Mouse (Mus musculus) megakaryocyte progenitor cell, adult 5-6 weeks (primary cell): ENCODE results near the gene Eif1. TPM values are rescaled to one million over a fixed set of nuclear protein-coding genes. Genes with fewer than 3 reads are reported as not detected.

Source experiments
- ATAC-seq: replicated peaks from 2 replicates; pipeline ENCODE4 v1.8.0; 2016; ENCODE audit warnings: mild to moderate bottlenecking, moderate TSS enrichment, inconsistent platforms; ENCODE audit not compliant: poor library complexity
- total RNA-seq, 2 experiments: library from RNA; stranded (forward) in 1 of 2; stranded (reverse) in 1 of 2; fragments of 157-497, 149-512 nt in 1 of 2; fragments of 200-1000 nt in 1 of 2; gene quantifications; 2 replicates each; pipeline versions ENCODE4 v1.2.3 to v1.2.4; 2015 to 2017

Eif1 gene
- total RNA-seq, 2 experiments from 2014 or later: 142 to 1,262 TPM

DNA sequence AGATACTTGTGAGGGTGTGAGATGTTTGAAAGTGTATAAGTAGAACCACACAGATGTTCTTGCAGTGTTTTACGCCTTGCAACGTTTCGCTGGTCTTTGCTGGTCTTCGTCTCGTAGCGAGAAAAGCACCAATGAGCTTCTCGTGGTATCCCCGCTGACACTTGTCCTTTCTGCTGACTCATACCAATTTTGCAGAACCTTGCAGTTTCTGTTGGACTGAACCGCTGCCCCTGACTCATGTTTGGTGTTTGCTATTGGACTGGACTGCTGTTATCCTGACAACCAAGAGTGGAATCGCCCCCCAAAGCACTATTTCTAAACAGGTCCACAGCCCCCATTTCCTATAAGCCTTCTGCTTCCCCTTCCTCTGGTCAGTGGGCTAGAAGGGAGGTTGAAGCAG lies 24.6 kb downstream of the Eif1 start:
- 0 out of 2 replicates have a peak, but pooled peaks have one; percentile 26 for ATAC-seq

DNA sequence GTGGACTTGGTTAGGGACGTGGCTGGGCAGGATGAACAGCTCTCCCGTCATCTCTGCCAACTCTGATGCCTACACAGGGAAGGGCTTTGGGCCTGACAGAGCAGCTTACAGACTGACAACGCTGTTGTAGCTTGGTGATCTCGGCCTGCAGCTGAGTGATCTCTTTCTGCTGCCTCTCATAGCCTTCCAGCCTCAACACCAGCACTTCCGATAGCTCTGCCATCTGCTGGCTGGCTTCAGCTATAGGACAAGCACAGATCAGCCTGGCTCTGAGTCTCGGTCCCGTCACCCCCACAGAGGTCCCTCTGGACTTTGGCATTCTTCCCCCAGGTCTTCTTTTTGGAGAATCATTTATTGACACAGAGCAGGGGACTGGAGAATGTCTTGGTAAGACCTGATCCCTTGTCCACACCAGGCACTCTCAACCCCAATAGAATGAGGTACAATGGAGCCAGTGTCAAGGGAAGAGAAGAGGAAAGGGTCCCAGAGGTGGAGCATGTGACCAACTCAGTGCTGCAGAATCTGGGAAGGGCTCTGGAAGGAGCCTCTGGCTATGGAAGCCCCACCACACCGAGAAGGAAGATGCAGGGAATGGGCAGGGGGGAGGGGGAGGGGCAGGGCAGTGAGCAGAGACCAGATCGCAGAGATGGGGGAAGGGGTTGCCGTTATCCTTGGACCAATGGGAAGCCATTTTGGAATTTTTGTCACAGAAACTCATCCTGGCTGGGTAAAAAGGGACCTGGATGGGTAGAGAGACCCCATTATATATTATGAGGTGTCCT lies 32.6 kb downstream of the Eif1 start:
- peak; percentile 58 for ATAC-seq

DNA sequence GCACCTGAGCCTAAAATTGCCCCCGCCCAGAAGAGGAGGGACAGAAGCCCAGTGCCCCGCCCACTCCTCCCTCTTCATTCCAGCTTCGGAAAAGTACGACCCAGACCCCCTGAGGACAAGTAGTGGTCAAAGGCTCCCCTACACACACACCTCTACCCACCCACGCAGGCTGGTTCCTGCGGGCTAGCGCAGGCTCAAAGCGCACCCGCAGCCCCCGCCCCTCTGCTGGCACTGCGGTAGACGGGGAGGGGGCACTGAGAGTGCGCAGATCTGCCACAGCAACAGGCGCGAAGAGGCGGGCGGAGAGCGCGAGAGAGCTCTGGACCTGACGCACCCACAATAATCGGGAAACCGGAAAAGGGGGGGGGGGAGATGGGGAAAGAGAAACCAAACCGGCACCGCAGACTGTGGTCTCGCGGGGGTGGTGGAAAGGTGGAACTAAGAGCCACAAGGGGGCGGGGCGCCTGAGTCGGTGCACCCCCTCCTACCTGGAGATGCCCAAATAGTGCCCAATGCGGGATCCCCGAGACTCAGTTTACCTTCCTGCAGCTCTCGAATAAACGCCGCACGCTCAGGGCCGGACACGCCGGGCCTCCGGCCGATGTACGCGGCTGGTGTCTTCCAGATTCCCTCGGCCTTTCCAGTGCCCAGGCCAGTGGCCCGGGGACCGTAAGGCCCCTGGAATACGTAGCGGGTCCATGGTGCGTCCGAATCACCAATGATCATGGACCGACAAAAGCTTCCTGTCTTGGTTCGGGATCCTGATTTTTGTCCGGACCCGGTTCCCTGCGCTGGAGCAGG lies 35.7 kb downstream of the Eif1 start:
- peak; percentile 53 for ATAC-seq

DNA sequence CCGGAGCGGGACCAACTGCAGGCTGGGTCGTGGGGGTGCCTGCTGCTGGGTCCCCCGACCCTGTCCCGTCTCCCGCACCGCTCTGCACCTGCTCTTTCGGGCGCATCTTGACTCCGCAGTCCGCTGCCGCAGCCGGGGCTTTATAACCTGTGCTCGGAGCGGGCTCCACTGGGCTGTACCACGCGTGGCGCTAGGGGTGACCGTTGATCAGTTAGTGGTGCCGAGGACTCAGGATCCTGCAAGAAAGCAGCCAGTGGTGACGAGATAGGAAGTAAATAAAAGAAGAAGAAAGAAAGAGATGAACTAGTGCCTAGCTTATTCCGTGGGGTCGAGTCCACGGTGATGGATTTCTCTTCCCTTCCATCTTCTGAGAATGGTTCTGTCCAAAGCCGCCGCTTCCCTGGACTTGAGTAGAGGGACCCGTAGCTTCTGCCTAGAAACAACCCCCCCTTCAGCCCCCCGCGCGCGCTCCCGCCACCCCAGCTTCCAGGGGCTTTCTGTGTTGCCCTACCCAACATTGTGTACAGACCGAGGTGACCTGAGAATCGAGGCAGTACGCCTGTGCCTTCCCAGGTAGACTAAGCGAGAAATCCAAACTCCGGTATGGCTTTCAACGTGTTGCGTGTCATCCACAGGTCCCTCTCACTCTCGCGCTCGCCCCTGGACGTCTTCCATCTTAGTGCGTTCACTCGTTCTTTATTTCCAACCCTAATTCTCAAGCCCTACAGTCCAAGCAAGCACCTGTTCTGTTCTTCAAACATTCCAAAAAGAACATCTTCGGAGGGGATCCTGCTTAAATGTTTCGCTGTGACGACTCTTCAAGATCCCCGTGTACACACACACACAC lies 36.5 kb downstream of the Eif1 start, which contains the start of gene Hap1:
Hap1 (minus strand) TSS at position 157 of the 847 bp plus-strand sequence.
- peak; percentile 38; the same call in 1 of the 2 replicates for ATAC-seq

GRCm38 (mm10) chr11:100356819-100357211 lies 37.1 kb downstream of the Eif1 start:
- no peak for ATAC-seq

DNA sequence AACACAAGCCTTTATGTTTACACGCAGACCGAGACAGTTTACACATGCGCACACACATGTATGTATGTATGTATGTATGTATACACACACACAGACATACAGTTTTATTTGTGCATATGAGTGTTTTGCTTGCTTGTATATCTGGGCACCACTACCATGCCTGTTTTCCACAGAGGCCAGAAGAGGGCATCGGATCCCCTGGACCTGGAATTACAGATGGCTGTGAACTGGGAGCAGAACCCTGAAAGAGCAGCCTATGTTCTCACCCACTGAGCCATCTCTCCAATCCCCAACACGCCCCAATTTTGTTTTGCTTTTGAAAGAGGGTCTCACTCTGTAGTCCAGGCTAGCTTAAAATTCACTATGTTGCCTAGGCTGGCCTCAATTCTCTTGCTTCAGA lies 37.7 kb downstream of the Eif1 start:
- no peak for ATAC-seq

- ATAC-seq: no peak
These were observed 40.5 kb downstream of the Eif1 start for GRCm38 (mm10) chr11:100360175-100360574.

- ATAC-seq: peak; percentile 59
These were observed 41.4 kb downstream of the Eif1 start for GRCm38 (mm10) chr11:100361059-100361458.

DNA sequence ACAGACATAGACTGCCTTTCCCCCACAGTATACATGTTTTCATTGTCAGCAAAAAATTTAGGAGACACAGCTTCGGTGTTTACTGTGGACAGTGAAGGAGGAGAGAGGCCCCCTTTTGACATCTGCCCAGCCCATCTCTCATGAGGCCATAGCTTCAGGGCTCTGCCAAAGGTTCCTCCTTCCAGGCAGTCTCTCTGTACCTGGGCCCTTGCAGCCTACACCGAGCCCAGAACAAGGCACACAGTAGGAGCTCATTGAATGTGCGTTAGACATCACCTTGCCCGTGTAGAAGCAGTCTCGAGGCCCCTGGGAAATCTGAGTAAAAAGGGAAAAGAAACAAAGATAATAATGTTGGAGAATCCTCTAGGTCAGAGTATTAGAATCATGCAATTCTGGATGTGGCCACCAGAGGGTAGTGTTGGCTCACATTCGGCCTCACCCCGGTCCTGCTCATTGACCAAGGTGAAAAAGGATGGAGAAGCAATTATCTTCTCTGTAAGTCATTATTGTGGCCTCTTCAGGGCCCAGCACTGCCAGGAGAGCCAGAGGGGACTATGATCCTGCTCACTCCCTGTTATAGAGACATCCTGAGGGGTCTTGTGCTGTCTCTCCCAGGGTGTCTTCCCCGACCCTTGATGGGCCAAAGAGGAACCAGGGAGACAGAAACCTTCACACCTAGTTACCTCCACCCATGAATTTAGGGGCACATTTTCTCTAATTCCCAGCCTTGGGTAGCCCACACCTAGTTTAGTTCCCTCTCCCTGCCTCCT lies 42.7 kb downstream of the Eif1 start:
- ATAC-seq: peak; percentile 85

GRCm38 (mm10) chr11:100362979-100363562 lies 43.4 kb downstream of the Eif1 start:
- ATAC-seq: peak; percentile 79

DNA sequence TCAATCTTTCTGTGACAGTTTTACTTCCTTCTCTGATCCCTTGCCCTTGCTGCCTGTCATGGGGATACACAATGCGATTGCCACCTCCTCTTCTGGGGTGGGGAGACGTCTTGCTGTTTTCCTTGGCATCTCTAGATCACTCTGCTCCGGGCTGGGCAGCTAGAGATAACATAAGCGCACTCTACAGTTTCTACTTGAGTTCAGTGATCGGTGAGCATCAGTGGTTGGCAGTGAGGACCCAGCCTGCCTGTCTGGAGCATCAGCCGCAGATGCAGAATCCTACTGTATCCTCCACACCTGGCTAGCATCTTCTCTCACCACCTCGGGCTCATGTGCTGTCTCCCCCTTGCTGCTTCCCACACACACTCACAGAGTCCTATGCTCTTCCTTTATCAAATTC lies 49.5 kb downstream of the Eif1 start:
- no peak for ATAC-seq

DNA sequence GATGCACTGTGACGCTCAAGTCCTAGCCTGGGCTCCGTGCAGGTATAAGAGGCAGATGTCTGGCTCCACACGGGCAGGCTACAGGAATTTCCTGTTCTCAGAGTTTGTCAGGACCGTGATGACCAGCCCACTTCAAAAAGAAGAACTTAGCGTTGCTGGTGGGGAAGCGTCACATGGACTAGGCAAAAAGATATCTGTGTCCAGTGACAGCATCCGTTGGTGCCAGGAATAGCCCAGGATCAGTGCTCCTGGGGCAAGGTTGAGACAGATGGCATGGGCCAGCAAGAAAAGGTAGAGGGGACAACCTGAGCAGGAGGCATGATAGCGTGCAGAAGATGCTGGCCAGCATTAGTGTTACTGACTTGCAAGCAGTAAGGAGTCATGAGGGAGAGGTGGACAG lies 50.1 kb downstream of the Eif1 start:
- no peak for ATAC-seq

Other genes with a start within 250 kb of the Eif1 start
- not detected in 2 replicates for gene Krt32, start 231.7 kb upstream of the Eif1 start, total RNA-seq (2015)
- not detected in 2 replicates for gene Krt32, start 231.7 kb upstream of the Eif1 start, total RNA-seq (2017)
- gene Krt35, start 223.6 kb upstream of the Eif1 start, total RNA-seq (2015): not detected in 2 replicates
- not detected in 2 replicates for gene Krt35, start 223.6 kb upstream of the Eif1 start, total RNA-seq (2017)
- gene Krt36, start 214.3 kb upstream of the Eif1 start, total RNA-seq (2015): not detected in 2 replicates
- not detected in 2 replicates for gene Krt36, start 214.3 kb upstream of the Eif1 start, total RNA-seq (2017)
- gene Krt13, start 198.3 kb upstream of the Eif1 start, total RNA-seq (2015): not detected in 2 replicates
- gene Krt13, start 198.3 kb upstream of the Eif1 start, total RNA-seq (2017): not detected in 2 replicates
- not detected in 2 replicates for gene Krt15, start 184.0 kb upstream of the Eif1 start, total RNA-seq (2015)
- not detected in 2 replicates for gene Krt15, start 184.0 kb upstream of the Eif1 start, total RNA-seq (2017)
- not detected in 2 replicates for gene Krt19, start 171.2 kb upstream of the Eif1 start, total RNA-seq (2015)
- gene Krt19, start 171.2 kb upstream of the Eif1 start, total RNA-seq (2017): not detected in 2 replicates
- not detected in 2 replicates for gene Krt9, start 126.6 kb upstream of the Eif1 start, total RNA-seq (2015)
- gene Krt9, start 126.6 kb upstream of the Eif1 start, total RNA-seq (2017): not detected in 2 replicates
- not detected in 2 replicates for gene Krt14, start 112.3 kb upstream of the Eif1 start, total RNA-seq (2015)
- gene Krt14, start 112.3 kb upstream of the Eif1 start, total RNA-seq (2017): not detected in 2 replicates
- not detected in 2 replicates for gene Krt16, start 71.0 kb upstream of the Eif1 start, total RNA-seq (2015)
- gene Krt16, start 71.0 kb upstream of the Eif1 start, total RNA-seq (2017): not detected in 2 replicates
- gene Krt17, start 58.9 kb upstream of the Eif1 start, total RNA-seq (2015): not detected in 2 replicates
- gene Krt17, start 58.9 kb upstream of the Eif1 start, total RNA-seq (2017): not detected in 2 replicates
- not detected in 2 replicates for gene Krt42, start 50.0 kb upstream of the Eif1 start, total RNA-seq (2015)
- gene Krt42, start 50.0 kb upstream of the Eif1 start, total RNA-seq (2017): not detected in 2 replicates
- not detected in 2 replicates for gene Gast, start 14.5 kb downstream of the Eif1 start, total RNA-seq (2015)
- not detected in 2 replicates for gene Gast, start 14.5 kb downstream of the Eif1 start, total RNA-seq (2017)
- not detected in 2 replicates for gene Hap1, start 36.2 kb downstream of the Eif1 start, total RNA-seq (2015)
- gene Hap1, start 36.2 kb downstream of the Eif1 start, total RNA-seq (2017): not detected in 2 replicates
- 1.5 and 4.0 TPM in 2 replicates for gene Jup, start 77.9 kb downstream of the Eif1 start, total RNA-seq (2015)
- gene Jup, start 77.9 kb downstream of the Eif1 start, total RNA-seq (2017): 1.4 and 2.5 TPM in 2 replicates
- gene P3h4, start 95.0 kb downstream of the Eif1 start, total RNA-seq (2015): 0.05 TPM in 1 of 2 replicates, not detected in the other
- 0.08 TPM in 1 of 2 replicates, not detected in the other for gene P3h4, start 95.0 kb downstream of the Eif1 start, total RNA-seq (2017)
- gene Fkbp10, start 95.8 kb downstream of the Eif1 start, total RNA-seq (2015): not detected in 2 replicates
- gene Fkbp10, start 95.8 kb downstream of the Eif1 start, total RNA-seq (2017): not detected in 2 replicates
- 21.4 and 32.9 TPM in 2 replicates for gene Nt5c3b, start 121.9 kb downstream of the Eif1 start, total RNA-seq (2015)
- gene Nt5c3b, start 121.9 kb downstream of the Eif1 start, total RNA-seq (2017): 31.8 and 37.3 TPM in 2 replicates
- gene Klhl10, start 122.0 kb downstream of the Eif1 start, total RNA-seq (2015): not detected in 2 replicates
- gene Klhl10, start 122.0 kb downstream of the Eif1 start, total RNA-seq (2017): 0.10 and 0.33 TPM in 2 replicates
- 9.8 and 14.0 TPM in 2 replicates for gene Klhl11, start 152.9 kb downstream of the Eif1 start, total RNA-seq (2015)
- 17.2 and 24.1 TPM in 2 replicates for gene Klhl11, start 152.9 kb downstream of the Eif1 start, total RNA-seq (2017)
- 80.4 and 81.7 TPM in 2 replicates for gene Acly, start 208.1 kb downstream of the Eif1 start, total RNA-seq (2015)
- 89.1 and 101 TPM in 2 replicates for gene Acly, start 208.1 kb downstream of the Eif1 start, total RNA-seq (2017)
- gene Ttc25, start 225.7 kb downstream of the Eif1 start, total RNA-seq (2015): 0.05 TPM in 1 of 2 replicates, not detected in the other
- gene Ttc25, start 225.7 kb downstream of the Eif1 start, total RNA-seq (2017): 0.04 and 0.30 TPM in 2 replicates